Mouse (Mus musculus) frontal cortex, postnatal 10 days (tissue): Measurements from ENCODE around the gene Kcnt2.

Source experiments
- DNase-seq, 2 experiments: peaks; one replicate each; pipeline ENCODE4 v3.0.0; 2022; ENCODE audit warnings: low spot score in 2 of 2, mixed read lengths in 1 of 2

Kcnt2 gene

DNA sequence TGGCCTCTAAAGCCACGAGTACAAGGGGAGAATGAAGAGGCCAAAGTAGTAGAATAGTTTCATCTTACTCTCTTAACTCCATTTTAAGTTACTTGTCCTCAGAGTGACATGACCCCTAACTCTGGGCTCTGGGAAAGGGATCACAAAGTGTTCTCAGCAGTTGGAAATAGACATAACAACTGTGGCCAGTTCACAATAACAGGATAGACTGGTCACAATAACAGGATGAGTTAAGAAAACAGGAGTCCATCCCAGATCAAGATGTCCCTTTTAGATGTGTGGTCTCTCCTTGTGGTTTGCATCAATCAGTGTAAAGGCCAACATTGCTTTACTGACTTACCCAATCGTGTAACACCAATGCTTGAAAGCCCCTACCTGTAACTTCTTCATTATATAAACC lies 132.8 kb downstream of the Kcnt2 start:
- DNase-seq: no peak

DNA sequence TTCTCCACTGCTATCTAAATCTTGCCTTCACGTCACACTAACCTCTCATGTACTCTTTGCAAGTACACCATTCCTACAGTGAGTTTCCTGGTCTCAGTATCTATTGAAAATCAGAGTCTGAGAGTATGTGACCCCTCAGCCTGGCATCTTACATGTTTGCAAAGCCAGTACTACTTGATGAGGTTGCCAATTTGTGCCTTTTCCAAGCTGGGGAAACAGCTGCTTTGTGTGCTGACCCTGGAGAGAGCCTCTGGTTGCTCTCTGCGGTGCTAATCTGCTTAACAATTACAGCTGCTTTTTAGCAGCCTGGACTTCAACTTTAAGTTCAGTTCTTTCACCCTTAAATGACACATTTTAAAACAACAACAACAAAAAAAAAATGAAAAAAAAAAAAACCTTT lies 133.6 kb downstream of the Kcnt2 start:
- no peak for DNase-seq

DNA sequence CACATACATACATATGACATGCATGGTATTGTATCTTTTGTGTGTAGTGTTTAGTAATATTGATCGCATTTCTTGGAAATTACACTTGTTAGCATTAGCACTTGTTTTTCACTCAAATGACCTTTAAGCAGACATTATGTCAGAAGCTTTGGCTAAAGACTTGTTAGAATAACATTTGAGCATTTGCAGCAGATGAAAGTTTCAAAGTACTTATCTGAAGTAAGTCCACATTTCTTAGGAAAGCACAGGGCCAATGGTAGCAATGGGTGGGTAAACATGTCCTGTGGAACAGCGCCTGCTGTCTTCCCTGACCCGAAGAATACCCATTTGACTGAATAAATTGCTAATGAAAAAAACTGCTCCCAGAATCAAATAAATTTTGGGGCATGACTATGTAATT lies 135.1 kb downstream of the Kcnt2 start:
- no peak for DNase-seq

DNA sequence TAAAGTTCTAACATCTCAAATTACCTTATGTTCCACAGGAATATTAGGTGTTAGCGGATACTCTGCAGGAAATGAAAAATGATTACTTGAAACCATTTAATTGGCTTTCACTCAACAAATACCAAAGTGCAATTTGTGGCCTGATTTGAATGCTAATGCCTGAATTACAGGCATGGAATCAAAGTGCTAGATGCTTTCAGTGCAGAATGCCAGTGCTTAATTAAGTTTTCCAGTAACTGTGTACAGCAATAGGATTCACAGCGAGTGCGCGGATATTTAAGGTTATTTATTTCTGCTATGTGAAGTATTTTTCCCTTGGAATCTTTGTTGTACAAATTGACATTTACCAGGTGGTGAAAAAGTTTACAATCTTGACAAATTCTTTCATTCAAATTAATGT lies 144.3 kb downstream of the Kcnt2 start:
- DNase-seq: no peak

DNA sequence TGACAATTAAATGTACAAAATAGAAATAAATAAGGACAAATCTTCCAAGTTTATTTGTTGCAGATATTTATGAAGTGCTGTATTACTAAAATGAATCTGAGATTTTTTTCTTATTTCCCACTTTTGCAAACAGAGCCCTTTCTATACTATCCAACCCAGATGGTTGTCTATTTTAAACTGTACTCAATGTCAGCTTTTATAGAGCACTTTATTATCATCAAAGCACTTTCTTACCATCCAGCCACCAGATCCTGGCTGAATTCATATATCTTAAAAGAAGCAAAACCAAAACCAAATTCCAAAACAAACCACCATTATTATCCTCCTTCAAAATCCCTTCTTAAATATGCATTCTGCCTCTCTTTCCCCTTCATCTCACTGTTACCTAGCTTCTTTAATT lies 151.8 kb downstream of the Kcnt2 start:
- DNase-seq: no peak

DNA sequence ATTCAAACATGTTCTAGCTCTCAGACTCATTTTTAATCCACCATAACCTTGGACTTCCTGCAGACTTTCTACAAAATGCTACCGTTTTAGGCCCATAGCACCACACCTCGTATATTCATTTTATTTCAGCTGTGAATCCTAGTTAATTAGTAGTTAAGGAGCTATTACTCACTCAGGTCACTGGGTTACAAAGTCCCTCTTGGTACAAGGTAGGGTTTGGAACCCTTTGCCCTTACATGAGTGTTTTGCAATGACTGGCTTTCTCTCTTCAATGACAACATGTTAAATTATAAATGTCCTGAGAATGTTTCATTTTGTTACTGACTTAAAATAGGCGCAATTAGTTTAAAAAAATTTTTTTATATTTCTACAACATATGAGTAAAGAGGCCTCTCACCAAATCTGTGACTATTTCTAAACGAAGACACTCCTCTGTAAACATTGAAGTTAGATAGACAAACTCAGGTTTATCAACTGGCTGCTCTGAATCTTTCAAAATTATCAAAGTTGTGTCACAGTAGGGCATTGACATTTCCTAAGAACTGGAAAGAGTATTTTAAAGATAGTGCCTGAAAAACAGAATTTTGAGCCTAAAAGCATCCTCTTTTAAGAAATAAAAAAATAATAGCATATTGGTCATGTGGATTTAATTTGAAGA lies 160.8 kb downstream of the Kcnt2 start:
- no peak for DNase-seq

DNA sequence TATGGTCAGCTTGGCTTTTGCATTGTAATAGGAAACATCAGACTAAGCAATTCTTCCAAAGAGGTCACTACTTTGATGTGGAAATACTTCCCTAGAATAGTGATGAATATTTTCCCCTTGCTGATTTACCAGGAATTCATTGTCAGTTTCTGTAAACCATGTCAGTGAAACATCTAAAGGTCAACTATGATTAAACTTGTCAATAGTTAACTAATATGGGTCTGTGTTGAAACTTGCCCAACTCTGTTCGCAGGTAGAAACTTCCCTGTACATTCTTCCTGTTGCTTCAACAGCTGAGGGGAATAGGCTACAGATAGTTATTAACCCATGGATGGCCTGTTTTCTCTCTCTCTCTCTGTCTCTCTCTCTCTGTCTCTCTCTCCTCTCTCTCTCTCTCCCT lies 169.8 kb downstream of the Kcnt2 start:
- DNase-seq: no peak

DNA sequence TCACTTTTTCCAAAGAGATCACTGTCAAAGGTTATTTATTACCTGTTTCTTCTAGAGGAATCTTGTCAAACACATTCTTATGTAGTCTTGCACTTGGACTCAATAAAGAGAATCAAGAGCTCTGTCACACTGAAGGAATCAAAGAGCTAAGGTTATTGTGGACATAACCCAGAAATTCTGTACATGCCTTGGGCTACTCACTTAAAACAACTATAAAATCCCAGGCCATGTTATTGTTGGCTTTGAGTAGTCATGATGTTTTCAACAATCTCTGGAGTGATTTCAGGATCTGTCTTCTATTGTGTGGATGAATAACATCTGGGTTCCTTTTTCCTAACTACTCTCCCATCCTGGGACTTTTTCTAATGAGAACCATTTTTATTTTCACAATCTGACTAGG lies 177.0 kb downstream of the Kcnt2 start:
- no peak for DNase-seq

DNA sequence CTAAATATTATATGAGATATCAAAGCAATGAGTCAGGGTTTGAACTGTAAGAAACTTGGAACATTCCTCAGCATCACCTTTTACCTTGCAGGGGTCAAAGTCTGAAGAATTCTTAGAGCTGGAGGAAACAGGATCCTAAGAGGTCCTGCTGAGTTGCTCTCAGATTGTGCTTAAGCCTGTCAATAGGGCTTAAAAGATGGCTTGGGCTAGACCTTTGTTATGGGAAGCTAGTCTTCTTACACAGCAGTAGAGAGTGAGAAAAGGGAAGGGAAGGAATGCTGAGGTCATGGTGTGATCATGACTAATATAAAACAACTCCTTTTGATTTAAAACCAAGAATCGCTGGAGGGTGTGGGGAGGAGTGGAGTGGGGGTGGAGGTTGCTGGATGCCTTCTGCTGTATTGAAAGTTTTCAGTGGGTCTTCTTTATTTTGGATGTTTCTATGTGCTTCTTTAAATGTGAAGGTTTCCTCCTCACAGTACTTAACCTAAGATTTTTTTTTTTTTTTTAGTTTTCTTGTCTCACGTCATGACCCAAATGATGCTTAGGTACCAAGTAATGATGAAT lies 183.4 kb downstream of the Kcnt2 start:
- DNase-seq: no peak

DNA sequence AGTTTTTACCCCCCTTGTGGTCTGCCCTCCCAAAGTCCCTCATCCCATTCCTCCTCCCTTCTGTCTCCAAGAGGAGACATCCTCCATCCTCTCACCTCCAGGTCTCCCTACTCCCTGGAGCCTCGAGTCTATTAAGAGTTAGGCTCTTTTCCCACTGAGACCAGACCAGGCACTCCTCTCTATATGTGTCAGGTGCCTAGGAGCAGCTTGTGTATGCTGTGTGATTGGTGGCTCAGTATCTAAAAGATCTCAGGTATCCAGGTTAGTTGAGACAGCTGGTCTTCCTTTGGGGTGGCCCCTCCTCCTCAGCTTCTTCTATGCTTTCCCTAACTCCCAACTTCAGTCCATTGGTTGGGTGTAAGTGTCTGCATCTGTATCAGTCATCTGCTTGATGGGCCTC lies 186.1 kb downstream of the Kcnt2 start:
- no peak for DNase-seq

DNA sequence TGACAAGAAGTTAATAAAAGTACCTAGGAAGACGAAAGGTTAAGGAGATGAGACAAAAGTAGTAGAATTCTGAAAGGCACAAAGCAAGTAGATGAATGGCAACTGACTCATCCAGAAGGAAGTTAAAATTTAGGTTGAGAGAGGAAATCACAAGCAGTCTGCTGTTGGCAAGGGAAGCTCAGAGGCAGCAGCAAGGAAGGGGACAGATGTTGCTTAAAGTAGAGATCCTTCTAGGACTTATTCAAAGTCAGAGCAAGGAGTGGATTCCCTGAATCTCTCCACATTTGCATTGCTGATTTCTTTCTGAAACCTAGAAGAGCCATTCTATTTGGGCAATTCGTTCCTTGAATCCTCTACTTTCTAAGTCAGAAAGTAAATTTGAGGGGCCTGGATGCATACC lies 188.8 kb downstream of the Kcnt2 start:
- DNase-seq: no peak

DNA sequence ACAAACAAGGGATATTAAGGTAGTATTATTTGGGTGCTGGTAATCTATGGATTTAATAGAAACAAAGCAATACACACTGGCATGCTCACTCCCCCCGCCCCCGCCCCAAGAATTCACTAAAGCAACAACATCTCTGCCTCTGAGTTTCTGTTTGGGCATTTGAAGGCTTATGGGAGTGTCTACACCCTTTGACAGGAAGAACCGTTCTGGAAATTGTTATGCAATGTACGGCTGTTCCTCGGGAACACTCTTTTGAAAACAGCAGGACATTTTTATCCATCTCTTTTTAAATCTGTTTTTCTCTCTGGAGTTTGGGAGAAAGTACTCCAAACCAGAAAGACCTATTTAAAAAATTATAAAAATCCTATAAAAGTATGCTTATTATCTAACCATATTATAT lies 192.2 kb downstream of the Kcnt2 start:
- no peak for DNase-seq

DNA sequence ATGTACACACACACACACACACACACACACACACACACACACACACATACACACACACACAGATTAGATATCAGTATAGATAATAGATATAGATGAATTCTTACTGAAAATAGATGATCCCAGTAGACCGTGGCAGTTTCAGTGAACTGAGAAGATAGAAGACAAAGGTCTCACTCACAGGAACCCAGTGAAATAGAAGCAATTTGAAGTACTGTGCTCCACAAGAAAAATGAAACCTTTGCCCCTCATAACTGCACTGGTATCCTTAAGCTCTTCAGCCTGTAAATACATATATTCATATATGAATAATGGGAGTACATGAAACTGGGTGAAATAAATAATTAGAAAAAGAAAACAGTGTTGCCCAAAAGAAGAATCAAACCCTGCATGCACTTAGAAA lies 197.9 kb downstream of the Kcnt2 start:
- no peak for DNase-seq

DNA sequence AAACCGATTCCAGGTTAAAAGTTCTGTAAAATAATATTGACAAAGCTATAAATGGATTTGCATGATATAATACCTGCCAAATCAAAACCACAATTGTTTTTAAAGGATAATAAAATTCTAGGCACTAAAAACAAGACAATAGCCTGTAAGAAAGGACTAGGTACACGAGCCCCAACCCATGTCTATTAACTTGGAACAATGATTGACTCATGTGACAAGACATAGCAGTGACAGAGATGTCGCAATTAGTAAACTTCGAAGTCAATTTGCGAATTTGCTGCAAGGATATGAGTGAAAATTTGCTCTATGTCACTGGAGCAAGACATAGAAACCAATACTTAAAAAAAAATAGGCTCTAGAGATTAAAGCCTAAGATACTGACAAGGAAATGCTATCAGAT lies 198.4 kb downstream of the Kcnt2 start:
- DNase-seq: no peak

DNA sequence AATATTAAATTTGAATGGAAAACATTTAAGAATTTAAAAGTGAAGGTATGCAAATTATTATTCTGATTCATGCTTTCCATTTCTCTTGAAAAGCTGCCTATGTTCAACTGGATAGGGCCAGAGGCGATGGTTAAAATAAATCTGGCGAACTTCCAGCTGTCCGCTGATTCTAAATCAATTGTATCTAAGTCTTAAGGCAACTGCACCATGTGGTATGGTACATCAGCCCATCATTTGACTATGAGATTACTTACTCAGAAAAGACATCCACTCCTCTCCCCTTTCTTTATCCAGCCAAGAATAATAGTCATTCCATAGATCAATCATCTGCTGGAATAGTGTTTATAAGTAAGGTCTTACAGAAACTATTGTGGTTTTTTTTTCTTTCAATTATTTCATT lies 205.5 kb downstream of the Kcnt2 start:
- no peak for DNase-seq

DNA sequence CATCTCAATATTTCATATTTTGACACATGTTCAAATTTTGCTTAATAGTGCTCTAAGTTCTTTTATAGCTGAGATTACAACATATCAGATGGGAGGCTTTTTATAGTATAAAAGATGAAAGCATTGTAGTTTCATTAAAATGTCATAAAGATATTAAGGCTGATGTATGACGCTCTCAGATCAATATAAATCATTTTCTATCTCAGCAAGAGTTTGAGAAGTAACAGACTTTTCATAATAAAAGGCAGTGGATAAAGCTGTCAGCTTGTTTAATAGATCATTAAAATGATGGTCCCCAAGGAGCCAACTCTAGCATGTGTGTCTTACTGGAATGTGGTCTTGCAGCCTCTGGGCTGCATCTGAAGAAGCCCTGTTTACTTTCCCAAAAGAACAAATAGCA lies 206.0 kb downstream of the Kcnt2 start:
- DNase-seq: no peak

DNA sequence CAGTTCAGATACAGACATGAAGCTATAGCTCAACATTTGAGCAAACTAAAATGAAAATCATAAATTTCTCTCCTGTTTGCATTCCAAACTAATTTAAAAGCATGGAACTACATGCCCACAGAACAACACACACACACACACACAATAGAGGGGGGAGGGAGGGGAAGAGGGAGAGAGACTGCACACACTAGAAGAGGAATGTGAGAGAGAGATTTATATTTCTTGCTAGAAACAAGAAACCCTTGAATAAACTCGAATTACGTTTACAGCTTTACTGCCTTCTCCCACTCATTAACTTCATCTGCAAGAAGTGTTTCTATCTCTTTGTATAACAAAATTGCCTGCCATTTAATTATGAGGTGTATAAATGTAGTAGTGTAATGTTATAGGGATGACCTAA lies 209.9 kb downstream of the Kcnt2 start:
- DNase-seq: no peak

DNA sequence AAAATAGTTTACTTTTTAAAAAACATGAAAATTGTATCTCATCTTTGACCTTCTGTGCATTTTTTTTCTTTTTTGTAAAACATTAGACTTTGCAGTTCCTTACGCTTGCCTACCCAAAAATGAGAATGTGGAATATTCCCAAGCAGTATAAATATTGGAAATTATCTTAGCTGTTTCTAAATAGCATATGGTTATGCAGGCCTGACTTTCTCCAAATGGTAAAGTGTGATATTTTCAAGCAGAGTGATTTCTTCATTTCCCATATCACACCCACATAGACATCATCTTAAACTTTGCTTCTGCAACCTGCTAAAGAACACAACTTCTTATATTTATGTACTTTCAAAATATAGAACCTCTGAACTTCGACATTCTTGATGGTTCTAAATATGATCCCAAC lies 210.9 kb downstream of the Kcnt2 start:
- DNase-seq: no peak

DNA sequence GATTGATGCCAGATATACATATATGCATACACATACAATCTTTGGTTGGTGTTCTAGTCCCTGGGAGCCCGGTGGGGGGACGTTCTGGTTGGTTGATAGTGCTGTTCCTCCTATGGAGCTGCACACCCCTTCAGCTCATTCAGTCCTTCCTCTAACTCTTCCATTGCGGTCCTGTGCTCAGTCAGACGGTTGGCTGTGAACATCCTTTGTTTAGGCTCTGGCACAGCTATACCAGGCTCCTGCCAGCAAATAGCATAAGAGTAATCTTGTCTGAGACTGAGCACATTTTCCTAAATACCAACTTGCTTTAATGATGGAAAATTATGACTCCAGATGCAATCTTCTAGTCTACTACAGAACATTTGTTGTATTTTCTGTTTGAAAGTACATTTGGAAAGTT lies 222.4 kb downstream of the Kcnt2 start:
- DNase-seq: no peak

DNA sequence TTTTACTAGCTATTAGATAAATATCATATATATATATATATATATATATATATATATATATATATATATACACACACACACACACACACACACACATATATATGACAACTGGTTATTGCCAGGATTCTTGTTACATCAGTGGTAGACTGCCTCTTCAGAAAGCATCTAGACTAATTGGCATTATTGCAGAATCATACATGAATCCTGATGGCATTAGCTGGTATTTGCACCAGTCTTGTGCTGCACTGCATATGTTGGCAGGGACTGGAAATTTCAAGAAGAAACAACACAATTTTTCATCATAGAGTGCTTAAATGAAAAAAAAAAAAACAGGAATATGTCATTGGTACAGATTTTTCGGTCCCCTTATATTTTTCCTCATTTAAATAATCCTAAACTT lies 223.6 kb downstream of the Kcnt2 start:
- DNase-seq: no peak

DNA sequence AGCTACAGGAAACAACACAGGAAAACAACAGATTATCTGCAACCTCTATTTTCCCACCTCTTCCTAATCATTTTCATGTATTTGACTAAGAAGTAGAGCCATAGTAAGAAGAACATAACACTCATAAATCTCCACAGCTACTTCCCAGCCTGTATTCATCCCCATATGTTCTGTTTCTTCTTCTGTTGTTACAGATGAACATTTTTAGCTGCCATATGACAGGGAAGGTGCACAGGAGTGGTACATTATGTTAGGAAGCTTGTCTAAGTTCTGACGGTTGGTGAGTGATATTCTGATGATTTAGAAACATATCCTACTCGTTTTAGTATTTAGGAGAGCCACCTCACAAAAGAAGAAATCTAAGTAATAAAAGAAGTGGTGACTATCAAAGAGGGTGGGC lies 231.0 kb downstream of the Kcnt2 start:
- no peak for DNase-seq

DNA sequence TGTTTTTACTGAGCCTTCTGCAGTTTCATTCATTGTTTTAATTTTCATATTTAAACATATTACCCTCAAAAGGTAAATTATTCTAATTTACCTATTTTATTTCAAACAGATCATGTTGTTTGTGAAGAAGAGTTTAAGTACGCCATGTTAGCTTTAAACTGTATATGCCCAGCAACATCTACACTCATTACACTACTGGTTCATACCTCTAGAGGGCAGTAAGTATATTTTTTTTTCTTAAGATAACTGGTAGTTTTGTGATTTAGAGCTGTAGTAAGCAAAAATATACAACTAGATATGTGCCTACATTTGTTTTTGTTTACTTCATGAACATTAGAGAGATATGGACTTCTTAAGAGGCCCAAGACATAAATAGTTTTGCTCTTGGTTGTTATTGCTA lies 238.1 kb downstream of the Kcnt2 start:
- DNase-seq: no peak

DNA sequence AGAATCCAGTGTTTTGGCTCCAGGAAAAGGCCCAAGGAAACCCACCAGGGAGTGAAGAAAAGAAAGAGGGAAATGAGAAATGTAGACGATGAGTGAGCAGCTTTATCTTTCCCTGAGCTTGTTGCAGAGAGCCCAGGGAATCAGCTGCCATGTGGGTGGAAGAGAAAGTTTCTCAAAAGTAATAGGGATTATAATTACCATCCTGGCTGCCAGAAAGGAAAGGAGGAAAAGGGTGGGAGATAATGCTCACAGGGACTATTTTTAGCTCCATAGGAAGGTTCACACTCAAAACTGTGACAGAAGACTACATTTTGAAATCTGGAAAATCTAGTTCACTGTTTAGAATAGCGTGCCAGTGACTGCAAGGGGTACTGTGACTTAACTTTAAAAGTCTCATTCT lies 243.9 kb downstream of the Kcnt2 start:
- peak; percentile 11 to 19 for DNase-seq

DNA sequence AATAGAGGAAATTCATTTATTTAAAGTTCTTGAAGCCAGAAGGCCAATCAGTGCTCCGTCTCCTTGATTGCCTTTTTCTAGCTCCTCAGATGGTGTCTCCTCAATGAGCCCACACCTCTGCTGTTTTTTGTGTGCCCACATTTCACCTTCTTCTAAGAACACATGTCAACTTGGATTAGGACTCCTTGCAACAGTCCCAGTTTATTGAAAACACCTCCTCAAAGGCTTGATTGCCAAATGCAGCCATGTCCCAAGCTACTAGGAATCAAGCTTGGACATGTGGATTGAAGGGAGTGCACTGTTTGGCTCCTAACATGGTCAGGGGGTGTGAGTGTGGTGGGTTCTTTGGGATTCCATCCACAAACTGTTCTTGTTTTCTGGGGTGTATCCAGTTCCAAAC lies 245.4 kb downstream of the Kcnt2 start:
- no peak for DNase-seq
